Mouse (Mus musculus) mesoderm, embryonic 11.5 days (tissue): ENCODE measurements around the gene Adssl1.
A peak's percentile ranks its signal among the peaks of the same experiment; 100 is the strongest.

Experiments
- DNase-seq: peaks from one replicate; pipeline ENCODE4 v3.0.0-alpha.2; 2012; ENCODE audit warnings: low read depth, low spot score

Adssl1 gene

DNA sequence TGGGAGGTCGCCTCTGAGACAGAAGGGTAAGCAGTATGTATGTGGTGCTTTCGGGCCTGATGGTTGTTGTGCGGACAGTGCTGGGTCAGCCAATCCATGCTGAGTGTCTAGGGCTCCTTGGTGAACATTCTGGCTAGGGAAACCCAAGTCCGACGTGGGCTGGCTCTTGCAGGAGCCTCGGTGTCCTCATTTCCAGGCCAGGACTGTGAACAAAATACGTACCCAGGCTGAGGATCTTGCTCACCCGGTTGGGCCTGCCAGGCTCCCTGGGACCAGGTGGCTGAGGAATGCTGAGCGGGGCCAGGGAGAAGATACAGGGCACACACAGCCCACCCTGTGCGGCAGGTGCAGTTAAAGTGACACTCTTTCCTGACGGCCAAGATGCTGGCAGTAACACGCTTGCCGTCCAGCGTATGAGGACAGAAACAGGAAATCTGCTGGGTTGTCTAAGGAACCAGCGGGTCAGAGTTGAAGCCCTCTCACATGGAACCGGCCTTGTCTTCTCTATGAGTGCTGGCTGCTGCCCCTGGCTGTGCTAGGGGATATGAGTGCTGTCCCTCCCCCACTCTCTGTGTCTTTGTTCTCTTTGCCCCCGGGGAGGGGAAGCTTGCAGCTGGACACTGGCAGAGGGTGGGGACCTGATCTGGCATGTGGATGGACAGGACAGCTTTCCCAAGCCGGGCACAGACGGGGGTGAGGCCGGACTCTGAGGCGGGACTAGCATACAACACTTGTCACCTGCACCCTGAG is 26.7 kb upstream of the Adssl1 start:
- no peak for DNase-seq

GRCm38 (mm10) chr12:112593951-112594915 is 25.6 kb upstream of the Adssl1 start:
- no peak for DNase-seq

- DNase-seq = no peak
Observed at GRCm38 (mm10) chr12:112594989-112595388, 24.9 kb upstream of the Adssl1 start.

DNA sequence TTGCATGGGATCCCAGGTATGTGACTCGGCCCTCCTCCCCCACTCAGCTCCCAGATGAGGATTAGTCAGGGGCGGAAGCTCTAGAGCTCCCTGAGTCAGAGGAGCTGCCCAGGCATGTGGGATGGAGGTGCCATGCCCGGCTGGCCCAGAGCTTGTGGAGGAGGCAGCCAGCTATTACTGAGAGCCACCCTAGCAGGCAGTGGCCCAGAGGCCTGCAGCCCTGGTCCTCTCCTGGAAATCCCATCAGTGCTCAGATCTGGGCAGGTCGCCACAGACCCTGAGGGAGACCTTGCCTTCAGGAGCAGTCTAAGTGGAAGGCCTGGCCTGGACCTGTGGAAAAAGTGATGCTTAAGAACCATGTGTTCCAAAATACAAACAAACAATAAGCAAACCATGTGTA is 24.2 kb upstream of the Adssl1 start:
- DNase-seq = no peak

GRCm38 (mm10) chr12:112596454-112596853 is 23.4 kb upstream of the Adssl1 start:
- DNase-seq = no peak

GRCm38 (mm10) chr12:112596891-112597500 is 22.8 kb upstream of the Adssl1 start:
- no peak for DNase-seq

- DNase-seq = no peak
Observed at GRCm38 (mm10) chr12:112597618-112598017, 22.2 kb upstream of the Adssl1 start.

GRCm38 (mm10) chr12:112599198-112599597 is 20.6 kb upstream of the Adssl1 start:
- DNase-seq = no peak

- no peak for DNase-seq
Observed at GRCm38 (mm10) chr12:112599942-112600611, 19.8 kb upstream of the Adssl1 start.

GRCm38 (mm10) chr12:112604022-112604421 is 15.8 kb upstream of the Adssl1 start:
- no peak for DNase-seq

GRCm38 (mm10) chr12:112604709-112605649 is 14.9 kb upstream of the Adssl1 start:
- peak; percentile 61 for DNase-seq

- DNase-seq = peak; percentile 71
Observed at GRCm38 (mm10) chr12:112605766-112606165, 14.1 kb upstream of the Adssl1 start.

- no peak for DNase-seq
Observed at GRCm38 (mm10) chr12:112606998-112607397, 12.8 kb upstream of the Adssl1 start.

DNA sequence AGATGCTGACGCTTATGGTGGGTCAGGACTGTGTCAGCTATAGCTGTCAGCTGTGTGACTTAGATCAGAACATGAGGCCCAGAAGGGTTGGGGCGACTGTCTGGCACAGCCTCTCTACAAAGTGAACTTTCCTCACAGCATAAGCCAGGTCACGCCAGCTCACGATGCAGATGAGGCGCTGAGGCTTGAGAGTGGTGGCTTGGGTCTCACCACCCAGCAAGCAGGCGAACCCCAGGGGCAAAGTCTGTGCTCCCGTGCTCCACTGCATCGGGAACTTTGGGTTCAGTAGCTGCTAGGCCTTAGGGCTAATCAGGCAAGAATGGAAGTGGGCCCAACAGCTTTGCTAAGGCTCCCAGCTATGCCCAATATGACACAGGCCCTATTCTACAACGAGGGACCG is 10.8 kb upstream of the Adssl1 start:
- no peak for DNase-seq

GRCm38 (mm10) chr12:112616668-112617067 is 3.2 kb upstream of the Adssl1 start:
- no peak for DNase-seq

DNA sequence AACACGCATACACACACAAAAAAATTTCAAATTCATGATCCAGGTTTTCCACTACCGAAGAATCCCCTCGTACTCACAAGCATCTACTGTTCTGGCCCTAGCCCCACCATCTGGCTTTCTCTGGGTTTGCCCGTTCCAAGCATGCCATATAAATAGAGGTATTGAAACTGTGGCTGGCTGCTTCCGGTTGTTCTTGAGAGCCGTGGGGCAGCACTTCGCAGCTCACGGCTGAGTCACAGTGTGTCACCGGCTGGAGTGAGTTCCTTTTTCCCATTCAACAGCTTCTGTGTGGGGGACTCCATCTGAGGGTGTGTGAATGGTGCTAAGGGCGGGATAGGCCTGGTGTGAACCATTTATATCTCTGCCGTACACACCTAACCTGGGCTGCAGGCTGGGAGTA is 2.7 kb upstream of the Adssl1 start:
- DNase-seq = no peak

- peak; percentile 82 for DNase-seq
Observed at GRCm38 (mm10) chr12:112617898-112618380, 1.9 kb upstream of the Adssl1 start.

DNA sequence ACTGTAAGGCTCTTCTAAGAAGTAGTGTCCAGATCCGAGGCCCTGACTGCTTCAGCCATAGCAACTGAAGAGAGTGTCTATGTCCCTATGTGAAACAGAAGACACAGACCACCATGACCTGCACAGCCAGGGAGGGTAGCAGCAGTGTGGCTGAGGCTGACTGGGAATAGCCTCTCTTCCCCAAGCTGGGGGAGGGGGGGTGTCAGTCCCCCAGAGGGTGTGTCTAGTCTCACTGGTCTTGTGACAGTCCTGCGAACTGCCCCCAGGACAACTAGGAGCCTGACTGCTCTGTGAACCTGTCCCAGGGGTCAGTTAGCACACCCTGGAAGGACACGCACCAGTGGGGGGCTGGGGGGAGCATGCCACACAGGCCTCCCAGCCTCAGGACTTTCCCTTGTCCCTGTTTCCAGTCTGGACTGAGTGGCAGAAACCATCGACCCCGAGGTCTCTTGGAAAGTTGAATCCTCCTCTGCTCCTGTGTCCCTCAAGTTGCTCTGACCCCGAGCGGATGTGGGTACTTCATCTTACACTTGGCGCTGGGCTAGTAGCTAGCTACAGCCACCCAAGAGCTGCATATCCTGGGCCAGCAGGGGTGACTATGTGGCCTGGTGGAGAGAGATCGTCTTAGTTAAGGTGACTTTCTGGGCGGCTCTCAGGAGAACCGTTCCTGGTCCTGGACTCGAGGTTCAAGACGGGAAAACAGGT is 712 bp upstream of the Adssl1 start:
- no peak for DNase-seq

DNA sequence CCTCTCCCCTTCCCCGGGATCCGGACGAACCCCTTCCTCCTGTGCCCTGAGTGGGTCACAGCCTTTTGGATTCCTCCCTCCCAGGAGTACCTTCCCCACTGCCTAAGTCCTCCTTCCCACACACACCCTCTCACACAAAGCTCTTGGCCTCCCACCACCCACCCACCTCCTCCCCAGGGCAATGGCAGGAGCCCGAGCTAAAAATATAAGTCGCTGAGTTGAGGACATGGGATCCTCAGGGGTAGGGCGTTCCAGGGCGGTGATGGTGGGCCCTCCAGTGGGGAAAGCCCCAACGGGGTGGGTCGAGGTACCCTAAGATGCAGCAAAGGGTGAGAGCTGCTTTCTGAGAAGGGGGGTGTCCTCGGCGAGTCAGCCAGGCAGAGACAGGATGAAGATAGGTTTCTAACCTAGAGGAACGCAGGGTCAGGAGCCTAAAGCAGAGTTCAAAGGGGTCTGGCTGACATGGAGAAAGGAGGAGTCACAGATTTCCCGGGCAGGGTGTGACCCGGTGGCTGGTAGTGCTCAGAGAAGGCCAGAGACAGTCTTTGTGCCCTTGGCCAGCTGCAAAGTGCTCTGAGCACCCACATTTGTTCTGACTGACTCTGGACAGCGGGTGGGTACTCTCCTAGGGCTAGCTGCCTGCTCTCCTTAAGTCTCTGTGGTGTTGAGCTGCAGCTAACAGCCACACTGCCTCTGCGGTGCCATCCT is 663 bp downstream of the Adssl1 start:
- no peak for DNase-seq
